Mouse (Mus musculus) G1E (cell line): Measurements from ENCODE around the gene Msln. TPM values are rescaled to one million over a fixed set of nuclear protein-coding genes. Genes with fewer than 3 reads are reported as not detected.

Experiments used
- ATAC-seq: 2 replicates; pipeline ENCODE4 v1.8.0; 2016; ENCODE audit warnings: mild to moderate bottlenecking; ENCODE audit not compliant: insufficient number of reproducible peaks, poor library complexity, low FRiP score, severe bottlenecking; ENCODE audit errors: extremely low read depth
- DNase-seq: peaks from one replicate; pipeline ENCODE4 v3.0.0; 2012; ENCODE audit warnings: low spot score
- H3K27me3 ChIP-seq: 2 replicates; pipeline ENCODE4 v1.6.1; 2012; ENCODE audit warnings: mild to moderate bottlenecking, low read length, inconsistent platforms; ENCODE audit not compliant: insufficient read depth
- H3K36me3 ChIP-seq: replicated peaks from 2 replicates; pipeline ENCODE3; 2012; ENCODE audit warnings: mild to moderate bottlenecking, inconsistent platforms
- H3K4me1 ChIP-seq: 2 replicates; pipeline ENCODE4 v1.6.1; 2012; ENCODE audit warnings: low read depth, low read length, inconsistent platforms, mixed read lengths; ENCODE audit not compliant: insufficient read depth
- H3K4me3 ChIP-seq: 2 replicates; pipeline ENCODE4 v1.5.1; 2012; ENCODE audit warnings: low read depth, mild to moderate bottlenecking, inconsistent platforms, low read length, moderate library complexity, mixed read lengths
- H3K9me3 ChIP-seq: replicated peaks from 2 replicates; pipeline ENCODE4 v1.6.1; 2012; ENCODE audit warnings: inconsistent platforms
- CTCF ChIP-seq: IDR thresholded peaks from 2 replicates; pipeline ENCODE4 v1.5.1; 2012; ENCODE audit warnings: low read depth, low read length, inconsistent platforms, mixed read lengths
- GATA1 ChIP-seq: IDR thresholded peaks from 2 replicates; pipeline ENCODE4 v1.6.1; 2012; ENCODE audit warnings: borderline replicate concordance, low read length, inconsistent platforms, mixed read lengths
- GATA2 ChIP-seq: IDR thresholded peaks from 2 replicates; pipeline ENCODE4 v1.6.1; 2012; ENCODE audit warnings: low read depth, low read length, inconsistent platforms, borderline replicate concordance
- POLR2AphosphoS5 ChIP-seq: IDR thresholded peaks from 2 replicates; pipeline ENCODE4 v1.6.1; 2012; ENCODE audit warnings: low read depth, low read length, inconsistent platforms; ENCODE audit not compliant: insufficient replicate concordance
- TAL1 ChIP-seq: conservative IDR thresholded peaks from 2 replicates; pipeline ENCODE4 v1.6.1; 2012; ENCODE audit warnings: low read depth, low read length, inconsistent platforms, mixed read lengths
- polyA plus RNA-seq: library from polyadenylated mRNA; stranded (reverse); fragments of >175 nt; gene quantifications from 2 replicates; pipeline ENCODE4 v1.2.3, GENCODE M21; 2012
- total RNA-seq, 2 experiments: library from RNA; stranded (forward) in 1 of 2; stranded (reverse) in 1 of 2; fragments of 200-1000 nt in 1 of 2; fragments of >200 nt in 1 of 2; fragmentation: Nextera tagmentation in 1 of 2; gene quantifications; 2 replicates each; pipeline ENCODE4 v1.2.3; 2014 to 2017

The Msln gene
- total and polyA plus RNA-seq, 3 experiments: 0.55 TPM; not detected in 2

DNA sequence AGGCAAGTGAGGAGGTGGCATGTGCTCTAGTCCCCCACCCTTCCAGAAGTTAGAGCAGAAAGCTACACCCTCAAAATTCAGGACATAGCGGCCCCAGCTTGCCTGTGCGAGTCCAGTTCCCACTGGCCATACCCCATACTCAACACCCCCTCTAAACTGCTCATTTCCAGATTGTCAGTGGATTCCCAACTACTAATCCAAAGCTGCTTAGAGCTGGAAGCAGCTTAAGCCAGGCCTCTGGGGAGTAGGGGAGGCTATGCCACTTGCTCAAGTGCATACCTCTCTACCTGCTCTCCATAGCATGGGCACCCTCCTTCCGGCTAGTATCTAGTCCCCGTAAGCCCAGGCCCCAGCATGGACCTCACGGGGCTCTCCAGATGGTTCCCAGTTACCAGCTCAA lies 32.7 kb downstream of the Msln start:
- Histone ChIP-seq H3K27me3 (peaks cover 5% of the 10 kb centered on the region; the same call in 1 of the 2 replicates), H3K9me3 (no peaks in the 10 kb centered on the region), H3K36me3 (peaks cover 91% of the 10 kb centered on the region), H3K4me1 (peaks cover 34% of the 10 kb centered on the region), H3K4me3 (no peak overlapping the region)
- no peak for DNase-seq
- no peak for ATAC-seq
- no peak for TF ChIP-seq POLR2AphosphoS5
- no peak for TF ChIP-seq GATA1
- TF ChIP-seq CTCF: no peak
- TF ChIP-seq TAL1: no peak
- TF ChIP-seq GATA2: no peak

DNA sequence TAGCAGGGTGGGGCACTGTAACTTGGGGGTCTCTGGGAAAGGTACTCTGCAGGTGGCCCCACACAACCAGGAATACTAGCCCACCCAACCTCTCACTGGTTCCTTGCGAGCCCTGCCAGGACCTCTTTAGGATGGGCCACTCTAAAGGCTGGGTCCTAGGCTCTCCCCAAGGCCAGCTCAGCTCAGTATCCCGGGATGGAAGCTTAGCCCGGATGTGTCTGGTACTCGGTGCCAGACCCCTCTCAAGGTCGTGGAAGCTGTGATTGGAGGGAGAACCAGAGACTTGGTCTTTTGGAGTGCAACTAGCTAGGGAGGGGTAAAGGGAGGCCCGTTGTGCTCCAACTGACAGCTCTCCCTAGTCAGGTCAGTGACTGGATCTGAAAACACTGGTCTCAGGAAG lies 36.5 kb downstream of the Msln start:
- Histone ChIP-seq H3K27me3 (peaks cover 28% of the 10 kb centered on the region), H3K4me3 (no peak overlapping the region)
- no peak for DNase-seq

DNA sequence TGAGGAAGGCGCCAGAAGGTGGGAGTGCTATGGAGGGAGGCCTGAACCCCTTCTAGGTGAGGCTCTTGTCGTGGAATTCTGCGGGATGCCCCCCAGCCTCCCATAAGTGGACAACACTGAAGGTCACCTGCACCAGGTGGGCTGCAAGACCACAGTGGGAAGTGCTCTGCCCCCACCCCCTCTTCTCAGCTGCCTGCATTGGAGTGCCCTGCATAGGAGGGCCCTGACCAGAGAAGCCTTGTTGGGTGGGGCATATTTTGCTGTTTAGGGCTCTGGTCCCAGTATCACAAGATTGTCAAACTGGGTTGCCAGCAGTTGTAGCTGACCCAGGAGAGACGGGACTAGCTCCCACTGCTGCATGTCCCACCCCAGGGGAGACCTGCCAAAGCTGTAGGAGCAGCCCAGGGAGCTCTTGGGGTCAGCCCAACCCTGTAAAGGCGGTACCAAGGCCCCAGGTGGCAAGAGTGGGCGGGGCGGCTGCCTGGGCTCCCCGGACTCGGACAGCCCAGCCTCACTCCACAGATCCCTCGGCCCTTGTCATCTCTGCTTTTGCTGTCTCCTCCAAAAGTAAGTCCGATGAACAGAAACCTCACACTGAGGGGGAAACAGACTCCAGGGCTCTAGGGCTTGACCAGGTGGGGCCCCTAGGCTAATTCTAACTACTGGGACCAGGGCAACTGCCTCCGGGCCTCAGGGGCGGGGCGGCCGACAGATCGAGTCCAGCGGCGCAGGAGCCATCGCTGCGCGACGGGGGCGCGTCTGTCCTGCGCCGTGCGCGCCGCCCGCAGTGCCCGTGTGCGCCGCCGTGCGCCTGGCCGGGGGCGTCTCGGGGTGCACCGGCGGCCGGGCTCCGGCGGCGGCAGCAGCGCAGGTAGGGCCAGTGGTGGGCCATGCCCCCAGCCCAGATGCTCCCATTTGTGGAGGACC lies 37.2 kb downstream of the Msln start, which contains the start of gene Gng13:
Gene Gng13, plus strand, starts transcription at position 461 of the 927 bp plus-strand sequence.
- TF ChIP-seq CTCF: no peak
- TF ChIP-seq GATA2: no peak
- TF ChIP-seq POLR2AphosphoS5: no peak
- no peak for TF ChIP-seq GATA1
- no peak for TF ChIP-seq TAL1
- H3K4me3 ChIP-seq: no peak within 1 kb of the TSS

More for the DNA sequence above, 36.5 kb downstream of the Msln start:
- H3K4me1 ChIP-seq: peaks cover 7% of the 10 kb centered on the region
- no peaks in the 10 kb centered on the region for H3K9me3 ChIP-seq
- peaks cover 53% of the 10 kb centered on the region for H3K36me3 ChIP-seq
- no peak for ATAC-seq
- TF ChIP-seq TAL1 (no peak), GATA1 (no peak), GATA2 (no peak), CTCF (no peak), POLR2AphosphoS5 (no peak)

DNA sequence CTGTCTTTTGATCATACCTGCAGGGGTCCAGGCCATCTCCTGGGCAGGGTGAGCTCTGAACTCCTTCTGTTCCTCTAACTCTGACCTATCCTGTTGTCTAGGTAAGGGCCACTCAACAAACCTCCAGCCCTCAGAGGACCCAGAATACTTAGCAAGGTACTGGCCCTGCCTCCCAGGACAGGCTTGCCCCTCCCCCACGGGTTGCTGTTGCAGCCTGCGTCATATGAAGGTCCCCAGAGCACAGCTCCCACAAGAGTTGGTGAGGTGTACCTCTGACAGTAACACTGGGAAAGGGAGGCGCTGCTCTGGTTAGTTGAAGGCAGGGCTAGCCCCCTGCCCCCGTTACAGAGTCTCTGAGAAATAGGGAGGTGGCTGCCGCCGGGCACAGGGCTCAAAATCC lies 38.0 kb downstream of the Msln start:
- peaks cover 37% of the 10 kb centered on the region for H3K36me3 ChIP-seq
- peaks cover 4% of the 10 kb centered on the region; the same call in 1 of the 2 replicates for H3K4me1 ChIP-seq
- H3K4me3 ChIP-seq: no peak overlapping the region
- TF ChIP-seq TAL1: no peak
- no peak for TF ChIP-seq CTCF
- TF ChIP-seq GATA1: no peak
- no peak for TF ChIP-seq GATA2
- TF ChIP-seq POLR2AphosphoS5: no peak
- H3K27me3 ChIP-seq: peaks cover 37% of the 10 kb centered on the region
- no peak for ATAC-seq
- DNase-seq: no peak
- H3K9me3 ChIP-seq: no peaks in the 10 kb centered on the region

More for the DNA sequence above, 37.2 kb downstream of the Msln start, which contains the start of gene Gng13:
- Histone ChIP-seq H3K27me3 (peaks cover 34% of the 10 kb centered on the region), H3K36me3 (peaks cover 46% of the 10 kb centered on the region), H3K4me1 (peaks cover 4% of the 10 kb centered on the region; the same call in 1 of the 2 replicates), H3K9me3 (no peaks in the 10 kb centered on the region)
- ATAC-seq (no peak), DNase-seq (no peak)

DNA sequence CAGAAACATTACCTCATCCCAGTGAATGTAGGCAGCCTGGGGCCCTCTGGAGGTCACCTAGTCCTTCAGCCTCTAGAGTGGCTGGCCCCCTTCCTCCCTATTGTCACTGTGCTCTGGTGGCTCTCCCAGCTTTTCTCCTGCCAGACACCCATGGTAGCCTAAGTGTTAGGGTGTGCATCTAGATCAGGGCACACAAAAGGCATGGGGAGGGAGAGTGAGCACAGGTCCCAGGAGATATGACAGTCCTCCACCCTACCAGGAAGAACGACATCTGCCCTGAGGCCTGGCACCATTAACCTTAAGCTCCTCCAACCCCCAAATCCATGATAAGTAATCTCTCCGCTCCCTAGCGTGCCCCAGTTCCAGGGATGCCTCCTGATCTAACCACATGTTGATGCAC lies 38.6 kb downstream of the Msln start:
- peaks cover 37% of the 10 kb centered on the region for H3K27me3 ChIP-seq
- no peak for DNase-seq
- ATAC-seq: no peak

DNA sequence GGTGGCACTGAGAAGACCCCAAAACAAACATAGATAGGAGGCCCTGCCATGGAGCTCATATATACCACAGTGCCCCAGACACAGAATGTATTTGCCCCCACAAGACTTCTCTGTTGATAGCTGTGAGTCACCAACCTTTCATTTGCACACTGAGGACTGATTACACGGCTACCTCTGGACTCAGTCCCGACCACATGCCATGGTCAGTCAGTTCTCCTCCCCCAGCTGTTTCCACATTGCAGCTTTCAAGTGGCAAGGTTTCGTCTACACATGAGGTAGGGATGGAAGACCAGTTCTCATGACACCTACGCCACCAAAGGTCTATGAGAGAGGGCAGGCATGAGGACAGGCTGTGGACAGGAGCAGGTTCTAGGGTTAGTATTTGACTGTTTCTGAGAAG lies 43.0 kb downstream of the Msln start:
- Histone ChIP-seq H3K27me3 (peaks cover 30% of the 10 kb centered on the region), H3K4me3 (no peak overlapping the region), H3K36me3 (no peaks in the 10 kb centered on the region), H3K9me3 (no peaks in the 10 kb centered on the region), H3K4me1 (peaks cover 2% of the 10 kb centered on the region; the same call in 1 of the 2 replicates)
- DNase-seq (no peak), ATAC-seq (no peak)
- TF ChIP-seq TAL1 (no peak), CTCF (no peak), POLR2AphosphoS5 (no peak), GATA2 (no peak), GATA1 (no peak)

More for the DNA sequence above, 38.6 kb downstream of the Msln start:
- Histone ChIP-seq H3K36me3 (peaks cover 32% of the 10 kb centered on the region), H3K9me3 (no peaks in the 10 kb centered on the region), H3K4me3 (no peak overlapping the region), H3K4me1 (peaks cover 4% of the 10 kb centered on the region; the same call in 1 of the 2 replicates)
- no peak for TF ChIP-seq POLR2AphosphoS5
- no peak for TF ChIP-seq TAL1
- no peak for TF ChIP-seq GATA2
- no peak for TF ChIP-seq CTCF
- TF ChIP-seq GATA1: no peak
